Mouse (Mus musculus): ENCODE results near the gene Edaradd. TPM values are rescaled to one million over a fixed set of nuclear protein-coding genes. Genes with fewer than 3 reads are reported as not detected.
A peak's percentile ranks its signal among the peaks of the same experiment; 100 is the strongest.
"Not testable (repeated sequence)": the region's sequence is repeated elsewhere in the genome, so short reads cannot be mapped to it uniquely, and the experiment has no call there.

The Edaradd gene
- polyA plus RNA-seq, 1 experiment from 2014 or later: 1.8 TPM

- Histone ChIP-seq H3K9ac (no peak overlapping the region), H3K27ac (replicated peaks) (no peak overlapping the region), H3K4me1 (replicated peaks) (no peaks in the 10 kb centered on the region), H3K4me2 (no peak overlapping the region), H3K36me3 (no peaks in the 10 kb centered on the region), H3K4me3 (no peak overlapping the region), H3K9me3 (no peaks in the 10 kb centered on the region), H3K27me3 (no peaks in the 10 kb centered on the region)
- 93% methylated on average over 6 of the region's 6 CpGs for WGBS
- no peak for ATAC-seq (ENCODE audit: low FRiP score, low read depth)
Observed at GRCm38 (mm10) chr13:12475239-12475638, 45.0 kb downstream of the Edaradd start.

- ATAC-seq (ENCODE audit: low FRiP score, low read depth): peak; percentile 88
- WGBS: 36% methylated on average over 8 of the region's 8 CpGs
- no peak overlapping the region for H3K9ac ChIP-seq
- no peaks in the 10 kb centered on the region for H3K9me3 ChIP-seq
- H3K36me3 ChIP-seq: no peaks in the 10 kb centered on the region
- H3K27ac ChIP-seq (replicated peaks): no peak overlapping the region
- no peak overlapping the region for H3K4me3 ChIP-seq
- no peak overlapping the region for H3K4me2 ChIP-seq
- H3K27me3 ChIP-seq: no peaks in the 10 kb centered on the region
- H3K4me1 ChIP-seq (replicated peaks): no peaks in the 10 kb centered on the region
Observed at GRCm38 (mm10) chr13:12473724-12474378, 46.4 kb downstream of the Edaradd start.

GRCm38 (mm10) chr13:12468488-12468887 is 51.8 kb downstream of the Edaradd start:
- no peaks in the 10 kb centered on the region for H3K36me3 ChIP-seq
- H3K9ac ChIP-seq: no peak overlapping the region
- H3K9me3 ChIP-seq: no peaks in the 10 kb centered on the region
- no peak overlapping the region for H3K27ac ChIP-seq (replicated peaks)
- H3K27me3 ChIP-seq: no peaks in the 10 kb centered on the region
- H3K4me1 ChIP-seq (replicated peaks): no peaks in the 10 kb centered on the region
- ATAC-seq (ENCODE audit: low FRiP score, low read depth): no peak
- WGBS: 91% methylated on average over 1 of the region's 1 CpGs
- no peak overlapping the region for H3K4me3 ChIP-seq
- H3K4me2 ChIP-seq: no peak overlapping the region

- H3K4me3 ChIP-seq: no peak within 1 kb of the TSS
- WGBS: 93% methylated on average over 1 of the region's 1 CpGs
- H3K36me3 ChIP-seq: no peaks in the 10 kb centered on the region
- no peaks in the 10 kb centered on the region for H3K27me3 ChIP-seq
- H3K4me2 ChIP-seq: no peak within 1 kb of the TSS
- peaks cover 13% of the 10 kb centered on the region for H3K4me1 ChIP-seq (replicated peaks)
- no peak within 1 kb of the TSS for H3K27ac ChIP-seq (replicated peaks)
- ATAC-seq (ENCODE audit: low FRiP score, low read depth): no peak
- no peak within 1 kb of the TSS for H3K9ac ChIP-seq
- H3K9me3 ChIP-seq: no peaks in the 10 kb centered on the region
Observed at GRCm38 (mm10) chr13:12464844-12465243, 55.4 kb downstream of the Edaradd start, which contains the start of gene Lgals8. TSS of gene Lgals8 (minus strand) at chr13:12464944.

- H3K9ac ChIP-seq; H3K9me3 ChIP-seq; H3K36me3 ChIP-seq; H3K27ac ChIP-seq (replicated peaks); H3K4me3 ChIP-seq; H3K4me2 ChIP-seq; ATAC-seq (ENCODE audit: low FRiP score, low read depth); H3K27me3 ChIP-seq: not testable (repeated sequence)
- 89% methylated on average over 6 of the region's 6 CpGs for WGBS
- peaks cover 16% of the 10 kb centered on the region for H3K4me1 ChIP-seq (replicated peaks)
Observed at GRCm38 (mm10) chr13:12464159-12464558, 56.1 kb downstream of the Edaradd start.

- WGBS: 81% methylated on average over 4 of the region's 4 CpGs
- no peak for ATAC-seq (ENCODE audit: low FRiP score, low read depth)
- no peaks in the 10 kb centered on the region for H3K36me3 ChIP-seq
Observed at GRCm38 (mm10) chr13:12462623-12463022, 57.6 kb downstream of the Edaradd start.

GRCm38 (mm10) chr13:12461730-12462119 is 58.5 kb downstream of the Edaradd start:
- Histone ChIP-seq H3K4me1 (replicated peaks) (peaks cover 16% of the 10 kb centered on the region), H3K4me3 (peak overlapping the region; percentile 63), H3K36me3 (no peaks in the 10 kb centered on the region; the same call in 1 of the 2 replicates), H3K4me2 (peak overlapping the region; percentile 82), H3K27ac (replicated peaks) (peak overlapping the region; percentile 75), H3K9me3 (no peaks in the 10 kb centered on the region), H3K27me3 (no peaks in the 10 kb centered on the region), H3K9ac (peak overlapping the region; percentile 73)
- peak; percentile 67 for ATAC-seq (ENCODE audit: low FRiP score, low read depth)
- 3% methylated on average over 7 of the region's 7 CpGs for WGBS

More at GRCm38 (mm10) chr13:12462623-12463022, 57.6 kb downstream of the Edaradd start:
- no peak overlapping the region for H3K27ac ChIP-seq (replicated peaks)
- H3K4me3 ChIP-seq: no peak overlapping the region
- H3K9me3 ChIP-seq: no peaks in the 10 kb centered on the region
- peaks cover 16% of the 10 kb centered on the region for H3K4me1 ChIP-seq (replicated peaks)
- no peak overlapping the region for H3K9ac ChIP-seq
- H3K27me3 ChIP-seq: no peaks in the 10 kb centered on the region
- H3K4me2 ChIP-seq: no peak overlapping the region

- Histone ChIP-seq H3K4me1 (replicated peaks) (peaks cover 16% of the 10 kb centered on the region), H3K27me3 (no peaks in the 10 kb centered on the region), H3K36me3 (peaks cover 1% of the 10 kb centered on the region; the same call in 1 of the 2 replicates), H3K9me3 (no peaks in the 10 kb centered on the region), H3K9ac (peak overlapping the region; percentile 73), H3K4me3 (peak overlapping the region; percentile 63), H3K27ac (replicated peaks) (peak overlapping the region; percentile 75), H3K4me2 (peak overlapping the region; percentile 82)
- ATAC-seq (ENCODE audit: low FRiP score, low read depth): peak; percentile 95
- WGBS: under 1% methylated on average over 59 of the region's 59 CpGs
Observed at GRCm38 (mm10) chr13:12460881-12461729, 59.1 kb downstream of the Edaradd start.

- Histone ChIP-seq H3K9me3 (no peaks in the 10 kb centered on the region), H3K4me2 (peak overlapping the region; percentile 82), H3K4me1 (replicated peaks) (peaks cover 16% of the 10 kb centered on the region), H3K4me3 (peak overlapping the region; percentile 63), H3K36me3 (peaks cover 4% of the 10 kb centered on the region; the same call in 1 of the 2 replicates), H3K27me3 (no peaks in the 10 kb centered on the region), H3K9ac (peak overlapping the region; percentile 73), H3K27ac (replicated peaks) (peak overlapping the region; percentile 75)
- peak; percentile 13; the same call in 1 of the 2 replicates for ATAC-seq (ENCODE audit: low FRiP score, low read depth)
- 9% methylated on average over 8 of the region's 8 CpGs for WGBS
Observed at GRCm38 (mm10) chr13:12460443-12460842, 59.8 kb downstream of the Edaradd start.

- no peak overlapping the region for H3K4me2 ChIP-seq
- no peak overlapping the region for H3K9ac ChIP-seq
- 81% methylated on average over 7 of the region's 7 CpGs for WGBS
- no peak overlapping the region for H3K27ac ChIP-seq (replicated peaks)
- H3K4me3 ChIP-seq: no peak overlapping the region
- H3K4me1 ChIP-seq (replicated peaks): peaks cover 11% of the 10 kb centered on the region
- ATAC-seq (ENCODE audit: low FRiP score, low read depth): no peak
- no peaks in the 10 kb centered on the region for H3K9me3 ChIP-seq
- no peaks in the 10 kb centered on the region for H3K27me3 ChIP-seq
- peaks cover 11% of the 10 kb centered on the region for H3K36me3 ChIP-seq
Observed at GRCm38 (mm10) chr13:12456711-12457110, 63.5 kb downstream of the Edaradd start.

- Histone ChIP-seq H3K27ac (replicated peaks) (no peak overlapping the region), H3K4me3 (no peak overlapping the region), H3K4me2 (no peak overlapping the region), H3K27me3 (no peaks in the 10 kb centered on the region), H3K36me3 (peaks cover 11% of the 10 kb centered on the region), H3K9ac (no peak overlapping the region), H3K4me1 (replicated peaks) (peaks cover 3% of the 10 kb centered on the region), H3K9me3 (no peaks in the 10 kb centered on the region)
- whole genome bisulfite sequencing: 80% methylated on average over 7 of the region's 7 CpGs
- ATAC-seq (ENCODE audit: low FRiP score, low read depth): no peak
Observed at GRCm38 (mm10) chr13:12454686-12455390, 65.4 kb downstream of the Edaradd start.

GRCm38 (mm10) chr13:12453150-12453549 is 67.1 kb downstream of the Edaradd start:
- Histone ChIP-seq H3K27me3 (no peaks in the 10 kb centered on the region), H3K9me3 (no peaks in the 10 kb centered on the region), H3K27ac (replicated peaks) (no peak overlapping the region), H3K4me3 (no peak overlapping the region), H3K4me2 (no peak overlapping the region), H3K36me3 (peaks cover 11% of the 10 kb centered on the region), H3K9ac (no peak overlapping the region), H3K4me1 (replicated peaks) (no peaks in the 10 kb centered on the region)
- 83% methylated on average over 14 of the region's 14 CpGs for WGBS
- no peak for ATAC-seq (ENCODE audit: low FRiP score, low read depth)

Data from hindbrain, embryonic 15.5 days (tissue).